Mouse (Mus musculus): ENCODE data around the gene Rab6b.
A peak's percentile ranks its signal among the peaks of the same experiment; 100 is the strongest.

Gene Rab6b

DNA sequence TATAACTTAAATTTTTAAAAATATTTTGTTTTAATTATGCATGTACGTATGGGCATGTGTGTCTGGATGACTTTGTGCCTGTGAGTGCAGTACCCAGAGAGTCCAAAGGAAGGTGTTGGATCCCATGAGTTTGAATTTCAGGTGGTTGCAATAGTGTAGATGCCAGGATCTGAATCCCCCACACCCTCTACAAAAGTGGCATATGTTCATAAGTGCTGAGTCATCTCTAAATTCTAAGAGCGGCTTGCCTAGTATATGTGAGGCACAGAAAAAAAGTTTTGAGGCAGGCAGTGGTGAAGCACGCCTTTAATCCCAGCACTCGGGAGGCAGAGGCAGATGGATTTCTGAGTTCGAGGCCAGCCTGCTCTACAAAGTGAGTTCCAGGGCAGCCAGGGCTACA is 94.2 kb downstream of the Rab6b start:
- DNase-seq (ENCODE audit: low spot score) = no peak

GRCm38 (mm10) chr9:103207846-103208245 is 96.3 kb downstream of the Rab6b start:
- peak; percentile 90 for DNase-seq (ENCODE audit: low spot score)

GRCm38 (mm10) chr9:103208802-103209423 is 97.3 kb downstream of the Rab6b start:
- no peak for DNase-seq (ENCODE audit: low spot score)

GRCm38 (mm10) chr9:103212654-103213420 is 101.2 kb downstream of the Rab6b start:
- no peak for DNase-seq (ENCODE audit: low spot score)

DNA sequence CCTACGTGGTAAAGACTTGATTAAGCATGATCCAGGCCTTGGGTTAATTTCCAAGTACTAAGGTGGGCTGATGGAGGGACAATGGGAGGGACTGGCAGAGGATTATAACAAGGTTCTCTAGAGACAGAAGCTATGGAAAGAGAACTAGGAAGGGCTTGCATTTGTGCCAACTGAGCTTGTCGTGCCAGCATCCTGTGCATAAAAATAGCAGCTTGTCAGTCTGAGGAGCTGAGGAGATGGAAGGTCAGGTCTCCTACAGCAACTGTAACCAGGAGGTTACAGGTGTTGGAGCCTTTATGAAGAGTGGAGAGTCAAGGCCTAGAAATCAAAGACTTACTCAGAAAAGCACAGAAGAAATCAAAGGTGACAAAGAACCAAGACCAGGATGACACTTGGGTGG is 102.0 kb downstream of the Rab6b start:
- DNase-seq (ENCODE audit: low spot score) = no peak

GRCm38 (mm10) chr9:103214281-103214680 is 102.7 kb downstream of the Rab6b start:
- DNase-seq (ENCODE audit: low spot score) = no peak

GRCm38 (mm10) chr9:103224721-103225120 is 113.1 kb downstream of the Rab6b start:
- DNase-seq (ENCODE audit: low spot score) = no peak

- peak; percentile 30 for DNase-seq (ENCODE audit: low spot score)
These were observed 113.9 kb downstream of the Rab6b start for GRCm38 (mm10) chr9:103225464-103225863.

GRCm38 (mm10) chr9:103226806-103227205 is 115.2 kb downstream of the Rab6b start:
- no peak for DNase-seq (ENCODE audit: low spot score)

GRCm38 (mm10) chr9:103227760-103228159 is 116.2 kb downstream of the Rab6b start:
- no peak for DNase-seq (ENCODE audit: low spot score)

DNA sequence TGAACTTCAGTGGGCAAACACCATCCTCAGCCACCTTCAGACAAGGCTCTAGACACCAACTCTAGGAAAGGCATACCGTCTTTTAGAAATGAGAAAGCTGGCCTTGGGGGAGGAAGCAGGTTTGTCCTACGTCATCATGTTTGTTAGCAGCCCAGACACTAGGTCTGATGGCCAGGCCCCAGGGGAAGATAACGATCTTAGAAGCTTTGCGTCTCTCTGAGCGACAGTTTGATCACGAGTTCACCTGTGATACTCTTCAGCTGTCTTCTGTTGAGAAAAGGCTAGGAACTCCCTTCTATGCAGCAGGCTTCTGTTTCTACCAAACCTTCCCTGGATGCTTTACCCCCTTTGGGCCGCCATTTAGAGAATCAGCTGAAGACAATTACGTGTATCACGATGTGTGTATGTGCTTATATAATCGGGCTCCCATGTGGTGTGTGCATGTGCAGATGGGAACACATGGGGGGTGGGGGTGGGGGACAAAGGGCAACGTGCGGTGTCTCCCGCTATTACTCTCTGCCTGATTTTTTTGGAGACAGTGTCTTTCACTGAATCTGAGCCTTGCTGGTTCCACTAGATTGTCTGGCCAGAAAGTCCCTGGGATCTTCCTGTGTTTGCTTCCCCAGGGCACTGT is 116.9 kb downstream of the Rab6b start:
- DNase-seq (ENCODE audit: low spot score) = no peak

DNA sequence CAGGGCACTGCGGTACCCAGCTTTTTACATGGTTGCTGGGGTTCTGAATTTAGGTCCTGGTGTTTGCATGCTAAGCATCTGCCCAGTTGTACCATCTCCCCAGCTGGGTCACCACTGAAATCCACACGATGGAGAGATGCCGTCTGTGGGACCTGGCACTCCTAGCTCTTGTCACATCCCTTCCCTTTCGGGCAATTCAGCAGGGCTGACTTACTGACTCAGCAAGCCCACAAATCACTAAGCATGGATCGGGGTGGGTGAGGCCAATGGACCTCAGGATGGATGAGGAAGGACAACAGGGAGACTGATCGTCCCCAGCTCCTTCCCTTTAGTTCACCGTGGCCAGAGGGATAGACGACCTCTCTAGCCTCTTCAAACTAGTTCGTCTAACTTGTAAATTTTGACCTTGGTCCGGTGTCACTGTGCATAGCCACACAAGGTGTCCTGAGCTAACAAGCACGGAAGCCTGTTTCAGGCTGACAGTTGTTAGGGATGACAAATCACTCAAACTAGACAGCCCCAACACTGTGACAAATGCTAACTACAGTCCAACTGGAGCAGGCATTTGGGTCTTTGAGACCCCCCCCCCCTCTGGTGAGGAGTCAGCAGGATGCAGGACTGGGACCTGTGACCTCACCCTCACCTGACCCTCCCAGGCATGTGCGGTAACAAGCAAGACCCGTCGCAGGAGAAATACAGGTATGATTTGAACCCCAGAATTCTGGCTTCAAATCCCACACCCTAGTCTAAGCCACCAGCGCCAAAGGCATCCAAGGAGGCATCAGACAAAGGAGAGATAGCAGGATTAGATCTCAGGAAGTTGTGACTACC is 117.7 kb downstream of the Rab6b start:
- DNase-seq (ENCODE audit: low spot score) = no peak

- DNase-seq (ENCODE audit: low spot score) = peak; percentile 25
These were observed 118.8 kb downstream of the Rab6b start, which contains the start of the genes Gm20425 and Trf for GRCm38 (mm10) chr9:103230151-103230951. Gene Gm20425 (minus strand): TSS chr9:103230307. Gene Trf (minus strand): TSS chr9:103230444.

DNA sequence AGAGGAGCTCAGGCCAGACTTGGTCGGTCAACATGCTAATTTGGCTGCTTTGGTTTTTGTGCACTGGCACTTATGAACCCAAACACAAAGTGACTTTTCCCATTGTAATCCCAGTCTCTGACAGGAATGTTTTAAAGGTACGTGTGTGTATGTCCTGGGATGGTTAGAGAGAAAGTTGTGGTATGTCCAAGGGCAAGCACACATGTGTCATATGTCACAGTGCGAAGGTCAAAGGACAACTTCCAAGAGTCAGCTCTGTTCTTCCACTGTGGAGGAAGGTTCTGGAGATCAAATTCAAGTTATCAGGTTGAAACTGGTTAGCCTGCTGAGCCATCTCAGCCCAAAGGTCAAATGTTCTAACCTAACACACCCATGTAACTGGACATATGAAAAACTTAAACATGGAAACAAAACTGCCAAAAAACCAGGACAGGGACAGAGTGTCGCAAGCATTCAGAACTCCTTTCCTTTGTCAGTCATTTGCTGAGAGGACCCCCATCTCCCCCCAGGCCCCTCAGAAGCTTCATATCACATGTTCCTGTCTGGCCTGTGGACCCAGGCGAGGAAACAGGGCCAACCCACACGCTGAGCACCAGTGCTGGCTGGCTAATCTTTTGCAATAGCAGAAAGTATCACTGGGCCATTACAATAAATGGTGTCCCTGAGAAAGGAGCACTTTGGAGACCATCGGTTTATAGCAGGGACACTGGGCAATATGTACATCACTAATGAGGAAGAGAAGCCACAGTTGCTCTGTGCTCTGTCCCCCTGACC is 120.8 kb downstream of the Rab6b start:
- DNase-seq (ENCODE audit: low spot score) = no peak

DNA sequence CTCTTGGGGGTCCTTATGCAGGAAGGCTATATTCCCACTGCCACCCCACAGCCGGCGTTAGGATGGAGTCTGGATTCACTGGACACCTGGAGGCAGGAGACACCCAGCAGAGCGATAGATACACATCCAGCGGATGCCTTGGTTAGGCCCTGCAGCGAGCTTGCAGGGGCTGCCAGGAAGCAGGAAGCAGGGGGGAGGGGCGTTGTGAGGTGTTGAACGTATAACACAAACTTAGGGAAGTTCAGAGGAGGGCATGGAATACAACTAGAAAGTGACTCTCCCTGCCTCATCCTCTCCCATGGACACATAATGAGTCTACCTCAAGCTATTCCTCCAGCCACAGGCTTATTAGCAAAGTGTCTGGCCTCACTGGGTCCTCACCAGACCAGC is 121.4 kb downstream of the Rab6b start:
- no peak for DNase-seq (ENCODE audit: low spot score)

- no peak for DNase-seq (ENCODE audit: low spot score)
These were observed 122.5 kb downstream of the Rab6b start for GRCm38 (mm10) chr9:103234059-103234458.

- no peak for DNase-seq (ENCODE audit: low spot score)
These were observed 123.1 kb downstream of the Rab6b start for GRCm38 (mm10) chr9:103234565-103235165.
